Mouse (Mus musculus) heart, postnatal 0 days (tissue): ENCODE results near the gene Catsperd.

Source experiments
- CTCF ChIP-seq: IDR thresholded peaks from 2 replicates; pipeline ENCODE4 v1.5.1; 2016; ENCODE audit warnings: antibody characterized with exemption, control low read depth, low read depth
- EP300 ChIP-seq: IDR thresholded peaks from 2 replicates; pipeline ENCODE4 v1.6.1; 2016; ENCODE audit warnings: antibody characterized with exemption, low read depth

DNA sequence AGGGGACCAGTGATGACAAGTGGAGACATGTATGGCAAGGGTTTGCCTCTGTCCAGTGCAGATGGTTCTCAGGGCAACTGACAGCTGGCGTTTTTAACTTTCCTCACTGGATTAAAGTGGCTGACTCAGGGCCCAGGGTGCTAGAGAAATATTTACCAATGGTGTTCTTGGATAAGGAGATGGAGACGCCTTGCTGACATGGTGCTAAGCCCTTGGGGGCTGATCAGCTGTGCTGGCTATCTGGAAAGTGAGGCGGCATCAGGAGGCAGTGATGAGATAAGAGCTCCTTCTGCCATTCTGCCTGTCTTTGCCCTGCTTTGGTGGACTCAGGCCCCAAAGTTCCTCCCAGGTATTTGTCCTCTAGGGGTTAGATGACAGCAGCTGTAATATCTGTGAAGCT is 54.9 kb downstream of the Catsperd start:
- no peak for TF ChIP-seq EP300
- no peak for TF ChIP-seq CTCF
